Mouse (Mus musculus): ENCODE measurements around the gene Wdr20. TPM values are rescaled to one million over a fixed set of nuclear protein-coding genes. Genes with fewer than 3 reads are reported as not detected.

The Wdr20 gene
- total and polyA plus RNA-seq, 2 experiments from 2014 or later = 12.1 to 36.9 TPM

- peak overlapping the region; percentile 43; the same call in 1 of the 2 replicates for H3K9ac ChIP-seq (replicated peaks; ENCODE audit: low read depth, low read length)
- WGBS = 41% methylated on average over 5 of the region's 5 CpGs
- no peak overlapping the region for H3K4me3 ChIP-seq (ENCODE audit: low read depth, low read length)
- no peaks in the 10 kb centered on the region for H3K27me3 ChIP-seq (ENCODE audit: control insufficient read depth, insufficient read depth, low read length)
- no peak for TF ChIP-seq EP300 (IDR thresholded peaks at IDR 0.05; ENCODE audit: low read depth)
- TF ChIP-seq CTCF (IDR thresholded peaks at IDR 0.05; ENCODE audit: low read depth) = no peak
- no peaks in the 10 kb centered on the region for H3K9me3 ChIP-seq (replicated peaks; ENCODE audit: control insufficient read depth, low read length)
- peak overlapping the region; percentile 74 for H3K27ac ChIP-seq (ENCODE audit: low read depth)
- no peak overlapping the region for H3K4me2 ChIP-seq (ENCODE audit: low read depth, low read length)
- ATAC-seq (ENCODE audit: insufficient read depth, low read depth) = no peak
- peaks cover 6% of the 10 kb centered on the region; the same call in 1 of the 2 replicates for H3K4me1 ChIP-seq (ENCODE audit: control insufficient read depth, insufficient read depth)
- no peak for DNase-seq (ENCODE audit: low spot score)
- no peaks in the 10 kb centered on the region for H3K36me3 ChIP-seq (replicated peaks; ENCODE audit: control insufficient read depth, insufficient read depth, low read length)
These were observed 99.6 kb downstream of the Wdr20 start for GRCm38 (mm10) chr12:110837192-110837841.

GRCm38 (mm10) chr12:110837850-110838249 lies 100.1 kb downstream of the Wdr20 start:
- peak overlapping the region; percentile 30; the same call in 1 of the 2 replicates for H3K27ac ChIP-seq (ENCODE audit: low read depth)
- 87% methylated on average over 8 of the region's 8 CpGs for WGBS

GRCm38 (mm10) chr12:110840348-110841198 lies 102.8 kb downstream of the Wdr20 start, which contains the start of gene Mok:
Mok (minus strand) TSS chr12:110840939.
- Histone ChIP-seq H3K36me3 (replicated peaks; ENCODE audit: control insufficient read depth, insufficient read depth, low read length) (no peaks in the 10 kb centered on the region), H3K27me3 (ENCODE audit: control insufficient read depth, insufficient read depth, low read length) (no peaks in the 10 kb centered on the region), H3K4me3 (ENCODE audit: low read depth, low read length) (peak within 1 kb of the TSS; percentile 77), H3K9ac (replicated peaks; ENCODE audit: low read depth, low read length) (peak within 1 kb of the TSS; percentile 44), H3K9me3 (replicated peaks; ENCODE audit: control insufficient read depth, low read length) (no peaks in the 10 kb centered on the region), H3K4me1 (ENCODE audit: control insufficient read depth, insufficient read depth) (peaks cover 6% of the 10 kb centered on the region; the same call in 1 of the 2 replicates), H3K4me2 (ENCODE audit: low read depth, low read length) (peak within 1 kb of the TSS; percentile 81), H3K27ac (ENCODE audit: low read depth) (no peak within 1 kb of the TSS)
- no peak for TF ChIP-seq EP300 (IDR thresholded peaks at IDR 0.05; ENCODE audit: low read depth)
- no peak for TF ChIP-seq CTCF (IDR thresholded peaks at IDR 0.05; ENCODE audit: low read depth)
- peak; percentile 95 for DNase-seq (ENCODE audit: low spot score)
- under 1% methylated on average over 71 of the region's 71 CpGs for WGBS
- ATAC-seq (ENCODE audit: insufficient read depth, low read depth) = peak; percentile 67

More at GRCm38 (mm10) chr12:110837850-110838249, 100.1 kb downstream of the Wdr20 start:
- Histone ChIP-seq H3K9ac (replicated peaks; ENCODE audit: low read depth, low read length) (no peak overlapping the region), H3K4me2 (ENCODE audit: low read depth, low read length) (no peak overlapping the region), H3K36me3 (replicated peaks; ENCODE audit: control insufficient read depth, insufficient read depth, low read length) (no peaks in the 10 kb centered on the region), H3K27me3 (ENCODE audit: control insufficient read depth, insufficient read depth, low read length) (no peaks in the 10 kb centered on the region), H3K4me1 (ENCODE audit: control insufficient read depth, insufficient read depth) (peaks cover 6% of the 10 kb centered on the region; the same call in 1 of the 2 replicates), H3K9me3 (replicated peaks; ENCODE audit: control insufficient read depth, low read length) (no peaks in the 10 kb centered on the region), H3K4me3 (ENCODE audit: low read depth, low read length) (no peak overlapping the region)
- DNase-seq (ENCODE audit: low spot score) = no peak
- ATAC-seq (ENCODE audit: insufficient read depth, low read depth) = no peak
- TF ChIP-seq CTCF (IDR thresholded peaks at IDR 0.05; ENCODE audit: low read depth) (no peak), EP300 (IDR thresholded peaks at IDR 0.05; ENCODE audit: low read depth) (no peak)

GRCm38 (mm10) chr12:110841731-110842493 lies 104.2 kb downstream of the Wdr20 start:
- H3K4me2 ChIP-seq (ENCODE audit: low read depth, low read length) = no peak overlapping the region
- no peak for DNase-seq (ENCODE audit: low spot score)
- ATAC-seq (ENCODE audit: insufficient read depth, low read depth) = no peak
- H3K9ac ChIP-seq (replicated peaks; ENCODE audit: low read depth, low read length) = no peak overlapping the region
- TF ChIP-seq EP300 (IDR thresholded peaks at IDR 0.05; ENCODE audit: low read depth) (no peak), CTCF (IDR thresholded peaks at IDR 0.05; ENCODE audit: low read depth) (no peak)
- WGBS = 69% methylated on average over 5 of the region's 5 CpGs
- H3K4me3 ChIP-seq (ENCODE audit: low read depth, low read length) = no peak overlapping the region
- no peaks in the 10 kb centered on the region for H3K27me3 ChIP-seq (ENCODE audit: control insufficient read depth, insufficient read depth, low read length)
- H3K4me1 ChIP-seq (ENCODE audit: control insufficient read depth, insufficient read depth) = peaks cover 10% of the 10 kb centered on the region
- no peak overlapping the region for H3K27ac ChIP-seq (ENCODE audit: low read depth)
- H3K36me3 ChIP-seq (replicated peaks; ENCODE audit: control insufficient read depth, insufficient read depth, low read length) = no peaks in the 10 kb centered on the region
- no peaks in the 10 kb centered on the region for H3K9me3 ChIP-seq (replicated peaks; ENCODE audit: control insufficient read depth, low read length)

Measured in heart, postnatal 0 days (tissue).